Mouse (Mus musculus) lung, postnatal 10 days (tissue): ENCODE measurements around the gene Cant1.

Experiments used
- DNase-seq: peaks from one replicate; pipeline ENCODE4 v3.0.0; 2021

Gene Cant1

DNA sequence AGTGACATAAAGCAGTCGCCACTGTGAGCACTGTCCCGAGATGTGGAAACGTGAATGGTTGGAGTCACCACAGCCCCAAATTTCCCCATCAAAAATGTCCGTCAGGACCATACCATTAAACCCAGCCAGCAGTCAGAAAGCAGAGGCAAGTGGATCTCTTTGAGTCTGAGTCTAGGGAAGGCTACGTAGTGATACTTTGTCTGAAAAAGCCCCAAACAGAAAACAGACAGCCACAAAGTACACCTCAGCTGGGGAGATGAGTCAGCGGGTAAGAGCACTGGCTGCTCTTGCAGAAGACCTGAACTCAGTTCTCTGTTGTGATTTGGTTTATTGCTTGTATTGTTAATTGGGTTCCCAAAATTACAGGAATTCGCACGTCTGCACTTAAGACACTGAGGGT lies 52.3 kb downstream of the Cant1 start:
- peak; percentile 1 for DNase-seq

- DNase-seq: peak; percentile 3
Measured at GRCm38 (mm10) chr11:118366108-118366507, 52.8 kb downstream of the Cant1 start.

DNA sequence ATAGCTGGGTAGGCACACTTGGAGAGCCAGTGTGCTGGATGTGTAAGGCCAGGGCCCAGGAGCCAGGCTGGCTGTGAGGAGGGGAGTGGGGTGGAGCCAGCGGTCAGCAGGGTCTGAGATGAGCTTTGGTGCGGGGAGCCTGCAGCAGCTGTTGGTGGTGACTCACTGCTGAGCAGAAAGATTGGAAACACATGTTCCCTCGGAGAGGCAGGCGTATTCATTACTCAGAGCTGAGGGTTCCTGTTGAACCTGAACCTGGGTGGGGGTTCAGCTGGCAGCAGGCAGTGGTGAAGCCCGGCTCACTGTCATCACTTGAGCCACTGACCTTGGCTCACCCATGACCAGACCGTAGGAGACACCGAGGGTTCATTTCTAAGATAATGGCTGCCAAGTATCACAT lies 53.7 kb downstream of the Cant1 start:
- peak; percentile 72 for DNase-seq

DNA sequence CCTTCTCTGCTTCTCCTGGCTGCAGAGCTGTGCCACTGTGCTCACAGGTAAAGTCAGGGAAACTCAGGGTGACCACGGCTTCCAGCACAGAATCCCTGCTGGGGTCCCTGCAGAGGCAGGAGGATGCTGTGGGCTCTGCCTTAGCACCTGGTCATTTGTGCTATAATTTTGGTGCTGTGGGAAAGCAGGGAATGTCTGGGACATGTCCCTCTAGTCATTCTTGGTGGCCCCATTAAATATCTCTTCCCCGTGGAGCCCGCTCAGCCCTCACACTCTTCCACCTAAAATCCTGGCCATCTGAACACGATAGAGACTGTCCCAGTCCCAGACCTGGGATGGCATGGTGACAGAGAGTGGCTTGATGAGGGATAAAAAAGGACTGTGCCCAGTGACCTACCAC lies 54.9 kb downstream of the Cant1 start:
- DNase-seq: peak; percentile 1

DNA sequence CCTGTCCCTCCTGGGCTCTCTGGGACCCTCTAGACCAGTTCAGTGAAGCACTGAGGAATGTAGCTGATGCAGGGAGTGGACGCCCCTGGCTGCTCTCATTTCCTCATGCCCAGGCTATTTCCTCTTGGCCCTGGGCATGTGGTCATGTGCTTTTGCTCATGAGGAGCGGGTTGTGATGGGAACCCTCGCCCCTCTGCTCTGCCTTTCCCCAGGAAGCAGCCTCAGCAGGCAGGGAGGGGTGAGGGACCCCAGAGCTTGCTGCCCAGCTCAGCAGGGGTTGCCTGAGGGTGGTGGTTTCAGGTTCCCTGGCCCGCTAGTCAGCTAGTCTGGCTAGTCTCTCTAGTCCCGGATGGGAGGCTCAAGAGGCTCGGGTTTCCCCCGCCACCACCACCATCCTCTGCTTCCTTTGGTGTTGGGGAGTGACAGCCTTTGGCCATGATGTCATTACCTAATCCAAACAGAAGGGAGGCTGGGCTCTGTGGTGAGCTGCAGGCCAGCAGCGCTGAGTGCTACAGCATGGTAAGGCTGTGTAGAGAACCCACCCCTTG lies 55.8 kb downstream of the Cant1 start:
- peak; percentile 87 for DNase-seq

- peak; percentile 70 for DNase-seq
Measured at GRCm38 (mm10) chr11:118362501-118362900, 56.4 kb downstream of the Cant1 start.

- DNase-seq: peak; percentile 81
Measured at GRCm38 (mm10) chr11:118360907-118361341, 58.0 kb downstream of the Cant1 start.

DNA sequence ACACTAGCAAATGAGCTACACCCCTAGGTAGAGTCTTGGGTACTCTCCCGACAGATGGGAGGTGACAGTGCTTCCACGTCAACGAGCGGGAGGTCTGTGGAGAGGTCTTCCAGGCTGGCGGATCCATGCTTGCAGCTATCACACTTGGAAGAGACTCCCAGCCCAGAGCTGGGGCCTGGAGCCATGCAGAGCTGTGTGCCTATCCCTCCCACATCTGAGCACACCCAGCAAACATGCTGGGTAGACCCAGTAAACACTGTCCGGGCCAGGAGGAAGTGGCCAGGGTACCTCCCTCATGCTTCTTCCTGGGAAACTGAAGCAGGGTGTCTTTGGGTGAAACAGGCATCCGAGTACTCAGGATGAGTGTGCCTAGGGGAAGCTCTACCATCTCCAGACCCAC lies 58.4 kb downstream of the Cant1 start:
- DNase-seq: peak; percentile 73
